Mouse (Mus musculus) embryonic fibroblast, embryonic 13.5 days (primary cell): ENCODE measurements around the gene Krtap28-10.
"Not testable (repeated sequence)": the region's sequence is repeated elsewhere in the genome, so short reads cannot be mapped to it uniquely, and the experiment has no call there.

Experiments used
- CTCF ChIP-seq: IDR thresholded peaks from 2 replicates; pipeline ENCODE4 v1.5.1; 2011; ENCODE audit warnings: mild to moderate bottlenecking, control low read depth, low read length, moderate library complexity, borderline replicate concordance; ENCODE audit not compliant: insufficient read depth
- POLR2A ChIP-seq: IDR thresholded peaks from 2 replicates; pipeline ENCODE4 v1.6.1; 2011; ENCODE audit warnings: low read depth, mild to moderate bottlenecking, control low read depth, low read length, moderate library complexity

- not testable (repeated sequence) for TF ChIP-seq POLR2A, CTCF
Measured at GRCm38 (mm10) chr1:83000306-83000705, 42.0 kb downstream of the Krtap28-10 start, which contains the start of gene Gm47959.
